Mouse (Mus musculus): ENCODE data around the gene Tubb4b. TPM values are rescaled to one million over a fixed set of nuclear protein-coding genes. Genes with fewer than 3 reads are reported as not detected.
A peak's percentile ranks its signal among the peaks of the same experiment; 100 is the strongest.

The Tubb4b gene
- polyA plus RNA-seq (2015; fragmentation: Nextera tagmentation; extraction: Ambion mirVana): 263 and 294 TPM in 2 replicates

GRCm38 (mm10) chr2:25224492-25224765, at the start of gene Tubb4b:
Tubb4b (minus strand) TSS chr2:25224702.
- Histone ChIP-seq H3K9ac (replicated peaks) (peak within 1 kb of the TSS; percentile 84), H3K4me1 (ENCODE audit: insufficient read depth) (peaks cover 21% of the 10 kb centered on the region), H3K4me2 (ENCODE audit: low read depth, low read length) (peak within 1 kb of the TSS; percentile 74), H3K36me3 (replicated peaks; ENCODE audit: insufficient read depth, low read length) (peaks cover 13% of the 10 kb centered on the region), H3K9me3 (ENCODE audit: low read length) (no peaks in the 10 kb centered on the region), H3K27me3 (ENCODE audit: insufficient read depth, low read length) (no peaks in the 10 kb centered on the region), H3K4me3 (ENCODE audit: low read depth, low read length) (peak within 1 kb of the TSS; percentile 69), H3K27ac (ENCODE audit: low read depth) (peak within 1 kb of the TSS; percentile 99)
- 0% methylated on average over 17 of the region's 17 CpGs for WGBS (ENCODE audit: insufficient replicate concordance)
- DNase-seq (no peak), ATAC-seq (no peak)
- TF ChIP-seq EP300 (IDR thresholded peaks at IDR 0.05; ENCODE audit: low read depth) (no peak), CTCF (IDR thresholded peaks at IDR 0.05; ENCODE audit: low read depth) (peak; percentile 37)

- peak overlapping the region; percentile 52; the same call in 1 of the 2 replicates for H3K27ac ChIP-seq (ENCODE audit: low read depth)
- no peaks in the 10 kb centered on the region for H3K27me3 ChIP-seq (ENCODE audit: insufficient read depth, low read length)
- H3K9me3 ChIP-seq (ENCODE audit: low read length): no peaks in the 10 kb centered on the region
- ATAC-seq (no peak), DNase-seq (no peak)
- peak overlapping the region; percentile 89 for H3K9ac ChIP-seq (replicated peaks)
- H3K4me2 ChIP-seq (ENCODE audit: low read depth, low read length): peak overlapping the region; percentile 94
- WGBS (ENCODE audit: insufficient replicate concordance): 32% methylated on average over 16 of the region's 16 CpGs
- H3K4me3 ChIP-seq (ENCODE audit: low read depth, low read length): peak overlapping the region; percentile 87
- peaks cover 50% of the 10 kb centered on the region for H3K36me3 ChIP-seq (replicated peaks; ENCODE audit: insufficient read depth, low read length)
- TF ChIP-seq CTCF (IDR thresholded peaks at IDR 0.05; ENCODE audit: low read depth) (no peak), EP300 (IDR thresholded peaks at IDR 0.05; ENCODE audit: low read depth) (no peak)
- peaks cover 22% of the 10 kb centered on the region for H3K4me1 ChIP-seq (ENCODE audit: insufficient read depth)
Measured at GRCm38 (mm10) chr2:25273010-25273409, 48.5 kb upstream of the Tubb4b start.

GRCm38 (mm10) chr2:25272515-25272914, 48.0 kb upstream of the Tubb4b start:
- peaks cover 27% of the 10 kb centered on the region for H3K4me1 ChIP-seq (ENCODE audit: insufficient read depth)
- H3K4me2 ChIP-seq (ENCODE audit: low read depth, low read length): peak overlapping the region; percentile 94
- no peaks in the 10 kb centered on the region for H3K9me3 ChIP-seq (ENCODE audit: low read length)
- DNase-seq (no peak), ATAC-seq (peak; percentile 37)
- H3K4me3 ChIP-seq (ENCODE audit: low read depth, low read length): peak overlapping the region; percentile 87
- no peaks in the 10 kb centered on the region for H3K27me3 ChIP-seq (ENCODE audit: insufficient read depth, low read length)
- peak overlapping the region; percentile 52 for H3K27ac ChIP-seq (ENCODE audit: low read depth)
- WGBS (ENCODE audit: insufficient replicate concordance): under 1% methylated on average over 29 of the region's 29 CpGs
- peak overlapping the region; percentile 89 for H3K9ac ChIP-seq (replicated peaks)
- TF ChIP-seq EP300 (IDR thresholded peaks at IDR 0.05; ENCODE audit: low read depth): no peak
- no peak for TF ChIP-seq CTCF (IDR thresholded peaks at IDR 0.05; ENCODE audit: low read depth)
- H3K36me3 ChIP-seq (replicated peaks; ENCODE audit: insufficient read depth, low read length): peaks cover 47% of the 10 kb centered on the region

DNA sequence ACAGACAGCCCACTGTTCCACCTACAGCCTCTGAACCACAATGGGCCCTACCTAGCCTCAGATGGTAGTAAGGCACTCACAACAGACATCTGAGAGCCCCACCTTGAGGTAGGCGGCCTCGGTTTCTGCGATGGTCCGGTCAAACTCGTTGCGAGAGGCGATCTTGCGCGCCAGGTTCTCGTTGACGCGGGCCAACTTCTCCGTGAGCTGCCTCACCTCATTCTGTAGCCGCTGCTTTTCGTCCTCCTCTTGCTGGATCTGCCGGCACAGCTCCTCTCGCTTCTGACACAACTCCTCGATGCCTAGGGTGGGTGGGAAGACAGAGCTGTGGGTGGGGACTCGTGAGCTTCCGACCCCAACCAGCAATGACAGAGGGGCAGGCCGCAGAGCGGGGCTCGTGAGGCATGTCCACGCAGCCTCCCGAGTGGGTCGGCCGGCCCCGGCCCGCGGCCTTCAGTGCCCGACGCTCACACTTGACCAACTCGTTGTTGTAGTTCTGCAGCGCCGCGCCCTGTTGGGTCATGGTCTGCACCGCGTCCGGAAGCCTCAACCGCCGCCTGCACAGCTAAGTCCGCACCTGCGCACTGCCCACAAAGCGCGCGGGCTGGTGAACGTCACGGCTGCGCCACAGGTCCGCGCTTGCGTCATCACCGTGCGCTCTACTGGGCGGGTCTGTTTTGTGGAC, 47.5 kb upstream of the Tubb4b start, which contains the start of the genes Ssna1 and Anapc2:
Gene Ssna1 (minus strand): TSS at position 612 of the 685 bp plus-strand sequence.
Gene Anapc2 (plus strand): TSS at position 652 of the 685 bp plus-strand sequence.
- H3K9me3 ChIP-seq (ENCODE audit: low read length): no peaks in the 10 kb centered on the region
- under 1% methylated on average over 54 of the region's 55 CpGs for WGBS (ENCODE audit: insufficient replicate concordance)
- ATAC-seq (peak; percentile 96), DNase-seq (peak; percentile 100)
- H3K36me3 ChIP-seq (replicated peaks; ENCODE audit: insufficient read depth, low read length): peaks cover 44% of the 10 kb centered on the region
- H3K27ac ChIP-seq (ENCODE audit: low read depth): peak within 1 kb of the TSS; percentile 84
- TF ChIP-seq CTCF (IDR thresholded peaks at IDR 0.05; ENCODE audit: low read depth) (peak; percentile 69), EP300 (IDR thresholded peaks at IDR 0.05; ENCODE audit: low read depth) (no peak; the same call in 1 of the 2 replicates)
- no peaks in the 10 kb centered on the region for H3K27me3 ChIP-seq (ENCODE audit: insufficient read depth, low read length)
- H3K4me3 ChIP-seq (ENCODE audit: low read depth, low read length): peak within 1 kb of the TSS; percentile 87
- H3K4me2 ChIP-seq (ENCODE audit: low read depth, low read length): peak within 1 kb of the TSS; percentile 94
- peak within 1 kb of the TSS; percentile 89 for H3K9ac ChIP-seq (replicated peaks)
- peaks cover 32% of the 10 kb centered on the region for H3K4me1 ChIP-seq (ENCODE audit: insufficient read depth)

DNA sequence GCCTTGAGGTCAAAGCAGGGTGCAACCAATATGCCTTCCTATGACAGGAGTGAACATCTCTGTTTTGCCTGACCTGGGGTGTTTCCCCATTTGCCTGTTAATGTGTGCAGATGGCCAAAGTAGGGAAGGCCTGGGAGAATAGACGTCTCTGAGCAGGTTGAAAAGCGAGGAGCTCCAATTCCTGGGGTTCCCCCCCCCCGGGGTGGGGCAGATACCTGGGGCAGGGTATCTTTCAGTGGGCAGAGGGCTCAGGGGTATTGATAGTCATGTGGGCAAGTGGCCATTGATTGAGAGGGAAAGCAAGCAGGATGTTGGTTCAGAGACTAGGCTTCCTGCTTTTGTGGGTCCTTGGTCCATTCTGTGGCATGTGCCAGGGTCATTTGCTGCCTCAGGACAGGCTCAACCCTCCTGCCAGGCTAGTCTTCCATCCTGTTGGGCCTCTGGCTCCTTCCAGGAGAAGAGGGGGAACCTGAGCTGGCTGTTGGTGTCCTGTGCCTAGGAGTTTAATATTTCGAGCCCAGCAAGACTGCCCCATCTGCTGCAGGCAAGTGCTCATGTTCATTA, 43.3 kb upstream of the Tubb4b start:
- no peaks in the 10 kb centered on the region for H3K9me3 ChIP-seq (ENCODE audit: low read length)
- no peak overlapping the region for H3K4me2 ChIP-seq (ENCODE audit: low read depth, low read length)
- WGBS (ENCODE audit: insufficient replicate concordance): 66% methylated on average over 4 of the region's 4 CpGs
- H3K36me3 ChIP-seq (replicated peaks; ENCODE audit: insufficient read depth, low read length): peaks cover 19% of the 10 kb centered on the region
- peak overlapping the region; percentile 84 for H3K27ac ChIP-seq (ENCODE audit: low read depth)
- ATAC-seq (no peak), DNase-seq (no peak)
- no peak overlapping the region for H3K9ac ChIP-seq (replicated peaks)
- H3K4me3 ChIP-seq (ENCODE audit: low read depth, low read length): no peak overlapping the region
- no peak for TF ChIP-seq CTCF (IDR thresholded peaks at IDR 0.05; ENCODE audit: low read depth)
- H3K4me1 ChIP-seq (ENCODE audit: insufficient read depth): peaks cover 64% of the 10 kb centered on the region
- H3K27me3 ChIP-seq (ENCODE audit: insufficient read depth, low read length): no peaks in the 10 kb centered on the region

- DNase-seq: no peak
- Histone ChIP-seq H3K27ac (ENCODE audit: low read depth) (peak overlapping the region; percentile 84), H3K4me2 (ENCODE audit: low read depth, low read length) (peak overlapping the region; percentile 93), H3K27me3 (ENCODE audit: insufficient read depth, low read length) (no peaks in the 10 kb centered on the region), H3K9ac (replicated peaks) (peak overlapping the region; percentile 45), H3K4me1 (ENCODE audit: insufficient read depth) (peaks cover 62% of the 10 kb centered on the region), H3K9me3 (ENCODE audit: low read length) (no peaks in the 10 kb centered on the region), H3K4me3 (ENCODE audit: low read depth, low read length) (no peak overlapping the region), H3K36me3 (replicated peaks; ENCODE audit: insufficient read depth, low read length) (peaks cover 19% of the 10 kb centered on the region)
- TF ChIP-seq CTCF (IDR thresholded peaks at IDR 0.05; ENCODE audit: low read depth) (no peak), EP300 (IDR thresholded peaks at IDR 0.05; ENCODE audit: low read depth) (no peak)
- ATAC-seq: no peak
Measured at GRCm38 (mm10) chr2:25267241-25267640, 42.7 kb upstream of the Tubb4b start.
